Comparison of ENCODE assay signal across 21 mouse cellular contexts in genomic region chr3:146029234-146029633, GRCm38 (mm10). TPM values are rescaled to one million over a fixed set of nuclear protein-coding genes. Genes with fewer than 3 reads are reported as not detected.
"Had no signal": no experiment of that assay in that cellular context is flagged by ENCODE, and none has a peak within 500 bp of the region (broad histone marks: within the 10 kb centered on the region; RNA-seq: fewer than 3 reads in every experiment).

No protein-coding gene starts in this region.

- H3K9me3 ChIP-seq: kidney, embryonic 15.5 days; limb, embryonic 15.5 days; midbrain, embryonic 12.5 days; midbrain, embryonic 15.5 days; neural tube, embryonic 13.5 days; stomach, embryonic 15.5 days had no signal

- H3K9ac ChIP-seq: kidney, embryonic 15.5 days; limb, embryonic 12.5 days; limb, embryonic 15.5 days; lung, embryonic 14.5 days; midbrain, embryonic 12.5 days; midbrain, embryonic 15.5 days; neural tube, embryonic 13.5 days; stomach, embryonic 15.5 days had no signal

- H3K36me3 ChIP-seq: limb, embryonic 15.5 days; midbrain, embryonic 12.5 days; midbrain, embryonic 15.5 days; neural tube, embryonic 13.5 days; stomach, embryonic 15.5 days had no signal

- H3K4me1 ChIP-seq: midbrain, embryonic 12.5 days; midbrain, embryonic 15.5 days; stomach, embryonic 15.5 days had no signal

- H3K27me3 ChIP-seq: kidney, embryonic 15.5 days; limb, embryonic 12.5 days; limb, embryonic 15.5 days; midbrain, embryonic 12.5 days; midbrain, embryonic 15.5 days; neural tube, embryonic 13.5 days; stomach, embryonic 15.5 days had no signal

- H3K27ac ChIP-seq: kidney, embryonic 15.5 days; left cerebral cortex, adult 2 months; limb, embryonic 12.5 days; limb, embryonic 15.5 days; macrophage; midbrain, embryonic 12.5 days; neural tube, embryonic 13.5 days; stomach, embryonic 15.5 days had no signal

- ATAC-seq: inflammation-experienced regulatory T-cells, adult 6 months; intestine, embryonic 16.5 days; lung, postnatal 0 days; midbrain, embryonic 15.5 days had no signal

- H3K4me2 ChIP-seq: kidney, embryonic 15.5 days; limb, embryonic 12.5 days; limb, embryonic 15.5 days; lung, embryonic 14.5 days; midbrain, embryonic 12.5 days; midbrain, embryonic 15.5 days; neural tube, embryonic 13.5 days; stomach, embryonic 15.5 days had no signal

- H3K4me3 ChIP-seq: kidney, embryonic 15.5 days; left cerebral cortex, adult 2 months; limb, embryonic 12.5 days; limb, embryonic 15.5 days; midbrain, embryonic 12.5 days; midbrain, embryonic 15.5 days; neural tube, embryonic 13.5 days; stomach, embryonic 15.5 days had no signal

- DNase-seq: kidney, adult 18-20 months; kidney, postnatal 10 days; layer of hippocampus, postnatal 36 days; left cerebral cortex, postnatal 4 days; lung, embryonic 14.5 days; retina, postnatal 1 day; right cerebral cortex, postnatal 25 days; spleen, adult 18-20 months; thymus, postnatal 25 days had no signal

RNA-seq across cellular contexts. Expression of gene Syde2, which starts 41.6 kb away (rescaled TPM):
- polyA plus RNA-seq: macrophage had no signal
